Comparison of ENCODE assay signal across 41 mouse cellular contexts in the genomic region with DNA sequence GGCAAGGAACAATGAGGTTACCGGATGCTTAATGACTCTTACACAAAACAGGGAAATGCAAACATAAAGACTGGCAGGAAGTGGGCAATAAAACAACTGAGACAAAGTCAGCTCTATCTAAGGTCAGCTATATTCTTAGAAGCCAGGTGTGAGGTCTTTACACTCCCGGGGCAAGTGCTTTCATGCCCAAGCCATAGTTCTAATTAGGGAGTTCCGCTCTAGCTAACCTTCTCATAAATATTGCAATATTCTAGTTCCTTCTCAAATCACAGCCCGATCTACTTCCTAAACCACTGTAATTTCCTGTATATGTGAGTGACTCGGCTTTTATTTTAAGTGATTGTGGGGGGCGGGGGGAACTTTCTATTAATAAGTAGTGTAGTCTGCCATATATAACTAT. TPM values are rescaled to one million over a fixed set of nuclear protein-coding genes. Genes with fewer than 3 reads are reported as not detected.
"Had no signal": no experiment of that assay in that cellular context is flagged by ENCODE, and none has a peak within 500 bp of the region (broad histone marks: within the 10 kb centered on the region; RNA-seq: fewer than 3 reads in every experiment).

No protein-coding gene starts in this region.

RNA-seq across cellular contexts. Expression of gene Rnase2b, which starts 1.3 kb away (rescaled TPM):
- total RNA-seq: heart, postnatal 10 days; heart, postnatal 14 days; heart, postnatal 25 days; heart, postnatal 36 days; heart, postnatal 4 days; hematopoietic stem cell, adult 5-6 weeks; hindbrain, postnatal 0 days; layer of hippocampus, postnatal 10 days; layer of hippocampus, postnatal 14 days; layer of hippocampus, postnatal 36 days; left cerebral cortex, adult 18-20 months had no signal
- polyA plus RNA-seq: heart, embryonic 10.5 days; heart, embryonic 11.5 days; heart, embryonic 12.5 days; heart, embryonic 13.5 days; heart, embryonic 14.5 days; heart, embryonic 15.5 days; heart, embryonic 16.5 days; heart, postnatal 0 days; hindbrain, embryonic 10.5 days; hindbrain, embryonic 11.5 days; hindbrain, embryonic 12.5 days; hindbrain, embryonic 13.5 days; hindbrain, embryonic 14.5 days; hindbrain, embryonic 15.5 days; hindbrain, embryonic 16.5 days; hindbrain, postnatal 0 days; inflammation-experienced regulatory T-cells, adult 6 months; intestine, embryonic 14.5 days; intestine, embryonic 15.5 days; intestine, embryonic 16.5 days; intestine, postnatal 0 days; kidney, adult 2 months; kidney, embryonic 14.5 days; kidney, embryonic 15.5 days; kidney, embryonic 16.5 days; kidney, postnatal 0 days; large intestine, adult 2 months had no signal

RNA-seq across cellular contexts. Expression of gene Rnase1, which starts 16.7 kb away (rescaled TPM):
- total RNA-seq: heart, postnatal 14 days; hematopoietic stem cell, adult 5-6 weeks had no signal
- polyA plus RNA-seq: heart, embryonic 10.5 days; heart, embryonic 11.5 days; heart, embryonic 12.5 days; hindbrain, embryonic 10.5 days; hindbrain, embryonic 11.5 days; hindbrain, embryonic 12.5 days; hindbrain, embryonic 13.5 days; inflammation-experienced regulatory T-cells, adult 6 months had no signal

RNA-seq across cellular contexts. Expression of gene Ang2, which starts 35.6 kb away (rescaled TPM):
- total RNA-seq: heart, postnatal 10 days; heart, postnatal 14 days; heart, postnatal 25 days; heart, postnatal 36 days; heart, postnatal 4 days; hematopoietic stem cell, adult 5-6 weeks; hindbrain, postnatal 0 days; layer of hippocampus, adult 18-20 months; layer of hippocampus, adult 2 months; layer of hippocampus, adult 8-10 months; layer of hippocampus, postnatal 10 days; layer of hippocampus, postnatal 14 days; layer of hippocampus, postnatal 25 days; layer of hippocampus, postnatal 36 days; left cerebral cortex, adult 18-20 months had no signal
- polyA plus RNA-seq: heart, embryonic 10.5 days; heart, embryonic 11.5 days; heart, embryonic 12.5 days; heart, embryonic 13.5 days; heart, embryonic 14.5 days; heart, embryonic 15.5 days; heart, embryonic 16.5 days; heart, postnatal 0 days; hindbrain, embryonic 10.5 days; hindbrain, embryonic 11.5 days; hindbrain, embryonic 12.5 days; hindbrain, embryonic 13.5 days; hindbrain, embryonic 14.5 days; hindbrain, embryonic 15.5 days; hindbrain, embryonic 16.5 days; hindbrain, postnatal 0 days; inflammation-experienced regulatory T-cells, adult 6 months; intestine, embryonic 14.5 days; intestine, embryonic 15.5 days; intestine, embryonic 16.5 days; intestine, postnatal 0 days; kidney, adult 2 months; kidney, embryonic 14.5 days; kidney, embryonic 15.5 days; kidney, embryonic 16.5 days; kidney, postnatal 0 days; large intestine, adult 2 months had no signal

RNA-seq across cellular contexts. Expression of gene Rnase6, which starts 39.6 kb away (rescaled TPM):
- total RNA-seq: layer of hippocampus, adult 2 months; left cerebral cortex, adult 18-20 months had no signal
- polyA plus RNA-seq: heart, embryonic 11.5 days; hindbrain, embryonic 10.5 days; hindbrain, embryonic 11.5 days had no signal

RNA-seq across cellular contexts. Expression of gene Ear14, which starts 39.9 kb away (rescaled TPM):
- total RNA-seq: heart, postnatal 10 days; heart, postnatal 14 days; heart, postnatal 25 days; heart, postnatal 36 days; heart, postnatal 4 days; hematopoietic stem cell, adult 5-6 weeks; hindbrain, postnatal 0 days; layer of hippocampus, adult 18-20 months; layer of hippocampus, adult 2 months; layer of hippocampus, adult 8-10 months; layer of hippocampus, postnatal 10 days; layer of hippocampus, postnatal 14 days; layer of hippocampus, postnatal 25 days; left cerebral cortex, adult 18-20 months had no signal
- polyA plus RNA-seq: heart, embryonic 10.5 days; heart, embryonic 11.5 days; heart, embryonic 12.5 days; heart, embryonic 13.5 days; heart, embryonic 14.5 days; heart, embryonic 15.5 days; heart, embryonic 16.5 days; heart, postnatal 0 days; hindbrain, embryonic 10.5 days; hindbrain, embryonic 11.5 days; hindbrain, embryonic 12.5 days; hindbrain, embryonic 13.5 days; hindbrain, embryonic 14.5 days; hindbrain, embryonic 15.5 days; hindbrain, embryonic 16.5 days; hindbrain, postnatal 0 days; inflammation-experienced regulatory T-cells, adult 6 months; intestine, embryonic 14.5 days; intestine, embryonic 15.5 days; intestine, embryonic 16.5 days; intestine, postnatal 0 days; kidney, adult 2 months; kidney, embryonic 14.5 days; kidney, embryonic 15.5 days; kidney, embryonic 16.5 days; kidney, postnatal 0 days; large intestine, adult 2 months had no signal
